Mouse (Mus musculus) CD4-positive, CD25-positive, alpha-beta regulatory T cell, adult 2 months (primary cell): ENCODE data around the gene Sh3bgrl2.

Source experiments
- DNase-seq: peaks from one replicate; pipeline ENCODE4 v3.0.0-alpha.2; 2012; ENCODE audit warnings: low read depth, low spot score

Sh3bgrl2 gene

GRCm38 (mm10) chr9:83679626-83680025 is 131.5 kb downstream of the Sh3bgrl2 start:
- no peak for DNase-seq

DNA sequence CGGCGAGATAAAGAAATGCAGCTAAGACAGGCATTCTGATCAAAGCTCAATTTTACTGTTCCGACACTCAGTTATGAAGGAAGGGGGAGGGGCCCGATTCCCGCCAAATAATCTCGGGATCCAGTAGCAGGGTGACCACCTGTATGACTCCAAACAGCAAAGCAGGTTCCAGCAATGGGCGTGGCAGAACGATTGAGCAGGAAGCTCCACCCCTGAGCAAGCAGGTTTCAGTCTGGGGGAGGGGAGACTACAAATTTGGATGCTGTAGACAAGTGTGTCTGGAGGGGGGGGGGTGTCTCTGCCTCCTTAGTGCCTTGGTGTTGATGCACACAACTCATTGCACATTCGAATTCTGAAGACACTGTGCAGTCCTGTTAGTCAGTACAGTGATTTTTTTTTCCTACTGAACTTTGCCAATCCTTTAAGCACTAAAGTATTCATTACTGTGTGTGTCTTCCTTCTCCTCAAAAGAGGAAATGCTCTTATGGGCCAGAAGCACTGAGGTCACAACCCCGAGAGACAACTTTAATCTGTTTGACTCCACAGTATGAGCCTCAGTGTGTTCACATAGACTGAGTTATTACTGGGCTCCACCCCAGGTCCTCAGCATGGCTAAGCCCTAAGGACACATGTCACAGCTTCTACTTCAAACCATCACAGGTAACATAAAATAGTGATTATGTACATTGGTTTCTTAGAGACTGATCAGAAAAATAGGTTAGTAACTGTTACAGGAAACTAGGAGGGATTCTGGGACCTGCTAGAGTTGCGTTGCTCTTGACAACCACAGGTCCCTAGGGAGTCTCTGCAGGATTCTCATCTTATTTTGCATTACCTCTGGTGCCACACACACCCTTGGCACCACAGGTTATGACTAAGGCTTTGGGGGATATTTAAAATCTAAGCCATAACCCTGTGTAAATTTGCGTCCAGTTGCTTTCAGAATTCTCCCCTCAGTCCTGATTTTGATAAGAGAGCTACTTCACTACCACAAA is 133.8 kb downstream of the Sh3bgrl2 start:
- DNase-seq = no peak

DNA sequence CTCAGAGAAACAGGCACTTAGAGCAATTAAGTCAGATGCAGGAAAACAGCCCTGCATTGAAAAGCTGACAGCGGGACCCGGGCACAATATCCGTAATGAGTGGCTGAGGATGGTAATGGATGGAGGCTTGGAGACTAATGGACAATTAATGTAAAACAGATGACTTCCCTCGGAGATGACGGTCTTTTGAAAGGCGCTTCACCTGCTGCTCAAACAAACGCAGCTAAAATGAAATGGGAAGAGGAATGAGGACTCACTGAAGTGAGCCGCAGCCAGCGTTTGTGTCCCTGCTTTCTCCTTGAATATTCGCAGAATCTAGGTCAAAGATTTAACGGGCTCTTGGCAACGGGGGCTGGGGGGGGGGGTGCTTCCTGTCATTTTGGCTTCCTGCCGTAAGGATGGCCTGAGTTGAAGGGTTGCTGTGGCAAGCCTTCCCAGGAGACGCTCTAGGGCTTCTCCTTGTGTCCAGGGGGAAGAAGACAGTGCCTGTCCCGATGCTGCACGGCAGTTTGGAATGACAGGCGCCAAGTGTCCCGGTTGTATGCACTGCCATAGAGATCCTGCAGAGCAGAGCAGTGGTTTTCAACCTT is 138.5 kb downstream of the Sh3bgrl2 start:
- no peak for DNase-seq

DNA sequence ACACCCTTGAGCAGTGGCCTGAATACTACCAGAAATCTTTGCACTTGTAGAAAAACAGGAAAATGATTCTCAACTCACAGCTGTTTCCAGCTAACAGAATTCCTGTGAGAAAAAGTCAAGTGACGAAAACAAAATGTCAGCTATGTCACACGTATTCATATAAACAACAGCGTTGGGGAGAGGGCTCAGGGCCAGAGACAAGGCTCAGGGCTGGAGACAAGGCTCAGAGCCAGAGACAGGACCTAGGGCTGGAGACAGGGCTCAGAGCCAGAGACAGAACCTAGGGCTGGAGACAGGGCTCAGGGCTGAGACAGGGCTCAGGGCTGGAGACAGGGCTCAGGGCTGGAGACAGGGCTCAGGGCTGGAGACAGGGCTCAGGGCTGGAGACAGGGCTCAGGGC is 139.8 kb downstream of the Sh3bgrl2 start:
- DNase-seq = no peak
